Mouse (Mus musculus) heart, embryonic 14.5 days (tissue): ENCODE results near the gene Prdm1. TPM values are rescaled to one million over a fixed set of nuclear protein-coding genes. Genes with fewer than 3 reads are reported as not detected.

ENCODE experiments used
- ATAC-seq: fragments of 200-750 bp; cut with Nextera tagmentation; 2 replicates; pipeline ENCODE4 v1.8.0; 2017; ENCODE audit warnings: low read depth, moderate TSS enrichment; ENCODE audit not compliant: insufficient number of reproducible peaks, insufficient read depth, low FRiP score
- H3K27ac ChIP-seq, 2 experiments: fragments of 200-500 bp in 1 of 2; fragments of 300-500 bp in 1 of 2; sonication (generic) in 1 of 2; replicated peaks in 1 of 2; 2 replicates each; pipeline ENCODE4 v1.5.1; 2012 to 2014; ENCODE audit warnings: low read depth in 2 of 2, low read length in 2 of 2, control low read depth in 1 of 2, mild to moderate bottlenecking in 1 of 2, mixed read lengths in 1 of 2; ENCODE audit not compliant: control insufficient read depth in 1 of 2, insufficient read depth in 1 of 2
- H3K27me3 ChIP-seq: fragments of 300-500 bp; sonication (generic); 2 replicates; pipeline ENCODE4 v1.6.1; 2014; ENCODE audit warnings: mild to moderate bottlenecking, low read length, control low read depth; ENCODE audit not compliant: control insufficient read depth, insufficient read depth
- H3K36me3 ChIP-seq: fragments of 300-500 bp; sonication (generic); 2 replicates; pipeline ENCODE4 v1.6.1; 2014; ENCODE audit warnings: mild to moderate bottlenecking, control low read depth, low read length, mixed read lengths; ENCODE audit not compliant: control insufficient read depth, insufficient read depth
- H3K4me1 ChIP-seq, 2 experiments: fragments of 200-500 bp in 1 of 2; fragments of 300-500 bp in 1 of 2; sonication (generic) in 1 of 2; 2 replicates each; pipeline ENCODE4 v1.6.1; 2012 to 2014; ENCODE audit warnings: low read length in 2 of 2, control low read depth in 1 of 2, mixed read lengths in 1 of 2; ENCODE audit not compliant: control insufficient read depth in 2 of 2, insufficient read depth in 2 of 2
- H3K4me2 ChIP-seq: fragments of 300-500 bp; sonication (generic); 2 replicates; pipeline ENCODE4 v1.6.1; 2014; ENCODE audit warnings: mild to moderate bottlenecking, low read length
- H3K4me3 ChIP-seq, 2 experiments: fragments of 200-500 bp in 1 of 2; fragments of 300-500 bp in 1 of 2; sonication (generic) in 1 of 2; 2 replicates each; pipeline ENCODE4 v1.5.1; 2012 to 2014; ENCODE audit warnings: low read length in 2 of 2, mild to moderate bottlenecking in 2 of 2, control low read depth in 1 of 2, low read depth in 1 of 2, moderate library complexity in 1 of 2; ENCODE audit not compliant: control insufficient read depth in 1 of 2, insufficient read depth in 1 of 2
- H3K9ac ChIP-seq: fragments of 300-500 bp; sonication (generic); 2 replicates; pipeline ENCODE4 v1.6.1; 2014; ENCODE audit warnings: mild to moderate bottlenecking, low read length
- H3K9me3 ChIP-seq: fragments of 300-500 bp; sonication (generic); 2 replicates; pipeline ENCODE4 v1.6.1; 2016; ENCODE audit warnings: low read length, control low read depth; ENCODE audit not compliant: control insufficient read depth
- WGBS: fragments of 180-500 bp; shearing (Covaris S2); extraction: QIAGEN DNeasy Blood & Tissue Kit; methylation state at CpG from one replicate; pipeline ENCODE4 v1.1.7; 2014; 5-methylcytosine and 5-hydroxymethylcytosine counted together
- polyA plus RNA-seq: library from polyadenylated mRNA; unstranded; fragments of >200 nt; fragmentation: Nextera tagmentation; extraction: Ambion mirVana; gene quantifications from 2 replicates; pipeline ENCODE4 v1.2.1, GENCODE M21; 2014

The Prdm1 gene
- polyA plus RNA-seq, 1 experiment from 2014 or later, result 0.86 TPM

GRCm38 (mm10) chr10:44400602-44401001, 127.7 kb downstream of the Prdm1 start:
- ATAC-seq, result no peak
- H3K4me2 ChIP-seq, result no peak overlapping the region
- no peaks in the 10 kb centered on the region for H3K9me3 ChIP-seq
- H3K27me3 ChIP-seq, result no peaks in the 10 kb centered on the region
- H3K4me1 ChIP-seq, result peaks cover 26 to 29% of the 10 kb centered on the region in 2 experiments
- H3K4me3 ChIP-seq, result no peak overlapping the region
- 74% methylated on average over 13 of the region's 13 CpGs for WGBS
- no peak overlapping the region for H3K27ac ChIP-seq
- no peaks in the 10 kb centered on the region for H3K36me3 ChIP-seq
- H3K9ac ChIP-seq, result no peak overlapping the region

- ATAC-seq, result no peak
- H3K4me2 ChIP-seq, result no peak overlapping the region
- peaks cover 26 to 29% of the 10 kb centered on the region in 2 experiments for H3K4me1 ChIP-seq
- H3K9ac ChIP-seq, result no peak overlapping the region
- H3K27me3 ChIP-seq, result no peaks in the 10 kb centered on the region
- H3K9me3 ChIP-seq, result no peaks in the 10 kb centered on the region
- no peak overlapping the region for H3K27ac ChIP-seq
- no peaks in the 10 kb centered on the region for H3K36me3 ChIP-seq
- 53% methylated on average over 3 of the region's 3 CpGs for WGBS
- no peak overlapping the region for H3K4me3 ChIP-seq
Observed at GRCm38 (mm10) chr10:44400119-44400518, 128.2 kb downstream of the Prdm1 start.

- Histone ChIP-seq H3K4me1 (no peaks in the 10 kb centered on the region), H3K27me3 (no peaks in the 10 kb centered on the region), H3K9ac (no peak overlapping the region), H3K9me3 (no peaks in the 10 kb centered on the region), H3K4me3 (no peak overlapping the region), H3K36me3 (no peaks in the 10 kb centered on the region), H3K27ac (no peak overlapping the region), H3K4me2 (no peak overlapping the region)
- ATAC-seq, result no peak
- 77% methylated on average over 8 of the region's 8 CpGs for WGBS
Observed at GRCm38 (mm10) chr10:44392855-44393254, 135.4 kb downstream of the Prdm1 start.

- 46% methylated on average over 12 of the region's 12 CpGs for WGBS
Observed at GRCm38 (mm10) chr10:44391509-44392290, 136.6 kb downstream of the Prdm1 start.

GRCm38 (mm10) chr10:44390286-44390685, 138.0 kb downstream of the Prdm1 start:
- WGBS, result 77% methylated on average over 5 of the region's 5 CpGs
- ATAC-seq, result no peak
- Histone ChIP-seq H3K4me1 (no peaks in the 10 kb centered on the region), H3K36me3 (no peaks in the 10 kb centered on the region), H3K27me3 (no peaks in the 10 kb centered on the region), H3K27ac (no peak overlapping the region), H3K9me3 (no peaks in the 10 kb centered on the region), H3K4me3 (no peak overlapping the region), H3K4me2 (no peak overlapping the region), H3K9ac (no peak overlapping the region)

More at GRCm38 (mm10) chr10:44391509-44392290, 136.6 kb downstream of the Prdm1 start:
- Histone ChIP-seq H3K4me3 (no peak overlapping the region), H3K4me1 (no peaks in the 10 kb centered on the region), H3K36me3 (no peaks in the 10 kb centered on the region), H3K4me2 (no peak overlapping the region), H3K9me3 (no peaks in the 10 kb centered on the region), H3K27ac (no peak overlapping the region), H3K27me3 (no peaks in the 10 kb centered on the region), H3K9ac (no peak overlapping the region)
- no peak for ATAC-seq

- Histone ChIP-seq H3K4me3 (no peak overlapping the region), H3K9me3 (no peaks in the 10 kb centered on the region), H3K36me3 (no peaks in the 10 kb centered on the region), H3K4me1 (no peaks in the 10 kb centered on the region), H3K4me2 (no peak overlapping the region), H3K27ac (no peak overlapping the region), H3K9ac (no peak overlapping the region), H3K27me3 (no peaks in the 10 kb centered on the region)
- 70% methylated on average over 11 of the region's 11 CpGs for WGBS
- no peak for ATAC-seq
Observed at GRCm38 (mm10) chr10:44388706-44389233, 139.5 kb downstream of the Prdm1 start.
